Mouse (Mus musculus): Measurements from ENCODE around the gene Prkd2. TPM values are rescaled to one million over a fixed set of nuclear protein-coding genes. Genes with fewer than 3 reads are reported as not detected.

The Prkd2 gene
- polyA plus RNA-seq, 1 experiment from 2014 or later = 11.6 TPM

GRCm38 (mm10) chr7:16875326-16875725 is 32.6 kb downstream of the Prkd2 start:
- H3K9ac ChIP-seq (ENCODE audit: low read depth, low read length) = peak overlapping the region; percentile 90
- no peaks in the 10 kb centered on the region for H3K27me3 ChIP-seq (ENCODE audit: control insufficient read depth, insufficient read depth, low read length)
- peaks cover 16% of the 10 kb centered on the region for H3K4me1 ChIP-seq (ENCODE audit: control insufficient read depth, insufficient read depth, low read length)
- no peaks in the 10 kb centered on the region for H3K9me3 ChIP-seq (replicated peaks; ENCODE audit: control insufficient read depth, low read length)
- peak overlapping the region; percentile 82 for H3K4me3 ChIP-seq (ENCODE audit: low read depth, low read length)
- peak overlapping the region; percentile 86 for H3K27ac ChIP-seq (ENCODE audit: low read depth, low read length)
- peak overlapping the region; percentile 66 for H3K4me2 ChIP-seq
- ATAC-seq (replicated peaks; ENCODE audit: insufficient number of reproducible peaks, low FRiP score, low TSS enrichment) = no peak
- peaks cover under 1% of the 10 kb centered on the region; the same call in 1 of the 2 replicates for H3K36me3 ChIP-seq (ENCODE audit: control insufficient read depth, insufficient read depth, low read length)
- under 1% methylated on average over 33 of the region's 42 CpGs for WGBS (ENCODE audit: insufficient replicate concordance)

GRCm38 (mm10) chr7:16876006-16876405 is 33.3 kb downstream of the Prkd2 start:
- no peak for ATAC-seq (replicated peaks; ENCODE audit: insufficient number of reproducible peaks, low FRiP score, low TSS enrichment)
- H3K27me3 ChIP-seq (ENCODE audit: control insufficient read depth, insufficient read depth, low read length) = no peaks in the 10 kb centered on the region
- no peaks in the 10 kb centered on the region for H3K9me3 ChIP-seq (replicated peaks; ENCODE audit: control insufficient read depth, low read length)
- H3K4me1 ChIP-seq (ENCODE audit: control insufficient read depth, insufficient read depth, low read length) = peaks cover 23% of the 10 kb centered on the region
- H3K27ac ChIP-seq (ENCODE audit: low read depth, low read length) = peak overlapping the region; percentile 86
- H3K36me3 ChIP-seq (ENCODE audit: control insufficient read depth, insufficient read depth, low read length) = peaks cover under 1% of the 10 kb centered on the region
- WGBS (ENCODE audit: insufficient replicate concordance) = 3% methylated on average over 11 of the region's 11 CpGs
- peak overlapping the region; percentile 90 for H3K9ac ChIP-seq (ENCODE audit: low read depth, low read length)
- peak overlapping the region; percentile 66 for H3K4me2 ChIP-seq
- H3K4me3 ChIP-seq (ENCODE audit: low read depth, low read length) = peak overlapping the region; percentile 82

- Histone ChIP-seq H3K9ac (ENCODE audit: low read depth, low read length) (peak overlapping the region; percentile 90), H3K36me3 (ENCODE audit: control insufficient read depth, insufficient read depth, low read length) (peaks cover 6% of the 10 kb centered on the region), H3K27me3 (ENCODE audit: control insufficient read depth, insufficient read depth, low read length) (no peaks in the 10 kb centered on the region), H3K4me3 (ENCODE audit: low read depth, low read length) (peak overlapping the region; percentile 82), H3K27ac (ENCODE audit: low read depth, low read length) (peak overlapping the region; percentile 86), H3K4me1 (ENCODE audit: control insufficient read depth, insufficient read depth, low read length) (peaks cover 26% of the 10 kb centered on the region), H3K9me3 (replicated peaks; ENCODE audit: control insufficient read depth, low read length) (no peaks in the 10 kb centered on the region), H3K4me2 (peak overlapping the region; percentile 66)
- WGBS (ENCODE audit: insufficient replicate concordance) = 2% methylated on average over 13 of the region's 13 CpGs
- 0 out of 2 replicates have a peak, but pooled peaks have one; percentile 1 for ATAC-seq (replicated peaks; ENCODE audit: insufficient number of reproducible peaks, low FRiP score, low TSS enrichment)
Measured at GRCm38 (mm10) chr7:16876608-16877007, 33.9 kb downstream of the Prkd2 start.

GRCm38 (mm10) chr7:16877717-16878116 is 35.0 kb downstream of the Prkd2 start:
- ATAC-seq (replicated peaks; ENCODE audit: insufficient number of reproducible peaks, low FRiP score, low TSS enrichment) = no peak
- peaks cover 12% of the 10 kb centered on the region for H3K36me3 ChIP-seq (ENCODE audit: control insufficient read depth, insufficient read depth, low read length)
- peaks cover 32% of the 10 kb centered on the region for H3K4me1 ChIP-seq (ENCODE audit: control insufficient read depth, insufficient read depth, low read length)
- 0 out of 2 replicates have a peak, but pooled peaks cover 4% of the 10 kb centered on the region for H3K9me3 ChIP-seq (replicated peaks; ENCODE audit: control insufficient read depth, low read length)
- no peak overlapping the region for H3K4me3 ChIP-seq (ENCODE audit: low read depth, low read length)
- H3K27ac ChIP-seq (ENCODE audit: low read depth, low read length) = no peak overlapping the region
- no peak overlapping the region for H3K9ac ChIP-seq (ENCODE audit: low read depth, low read length)
- WGBS (ENCODE audit: insufficient replicate concordance) = 72% methylated on average over 3 of the region's 3 CpGs
- H3K4me2 ChIP-seq = no peak overlapping the region; the same call in 1 of the 2 replicates
- no peaks in the 10 kb centered on the region for H3K27me3 ChIP-seq (ENCODE audit: control insufficient read depth, insufficient read depth, low read length)

GRCm38 (mm10) chr7:16879796-16880547 is 37.3 kb downstream of the Prkd2 start:
- Histone ChIP-seq H3K27ac (ENCODE audit: low read depth, low read length) (peak overlapping the region; percentile 98), H3K4me2 (peak overlapping the region; percentile 38), H3K9ac (ENCODE audit: low read depth, low read length) (peak overlapping the region; percentile 67; the same call in 1 of the 2 replicates), H3K9me3 (replicated peaks; ENCODE audit: control insufficient read depth, low read length) (peaks cover 5% of the 10 kb centered on the region; the same call in 1 of the 2 replicates), H3K4me3 (ENCODE audit: low read depth, low read length) (peak overlapping the region; percentile 5; the same call in 1 of the 2 replicates), H3K4me1 (ENCODE audit: control insufficient read depth, insufficient read depth, low read length) (peaks cover 34% of the 10 kb centered on the region), H3K36me3 (ENCODE audit: control insufficient read depth, insufficient read depth, low read length) (peaks cover 26% of the 10 kb centered on the region), H3K27me3 (ENCODE audit: control insufficient read depth, insufficient read depth, low read length) (peaks cover 6% of the 10 kb centered on the region)
- peak; percentile 43; the same call in 1 of the 2 replicates for ATAC-seq (replicated peaks; ENCODE audit: insufficient number of reproducible peaks, low FRiP score, low TSS enrichment)
- whole genome bisulfite sequencing (ENCODE audit: insufficient replicate concordance) = 16% methylated on average over 9 of the region's 9 CpGs

GRCm38 (mm10) chr7:16880615-16881014 is 37.9 kb downstream of the Prkd2 start:
- Histone ChIP-seq H3K27me3 (ENCODE audit: control insufficient read depth, insufficient read depth, low read length) (peaks cover 11% of the 10 kb centered on the region), H3K36me3 (ENCODE audit: control insufficient read depth, insufficient read depth, low read length) (peaks cover 32% of the 10 kb centered on the region), H3K4me1 (ENCODE audit: control insufficient read depth, insufficient read depth, low read length) (peaks cover 34% of the 10 kb centered on the region), H3K9ac (ENCODE audit: low read depth, low read length) (peak overlapping the region; percentile 67; the same call in 1 of the 2 replicates), H3K27ac (ENCODE audit: low read depth, low read length) (peak overlapping the region; percentile 98), H3K4me2 (peak overlapping the region; percentile 38), H3K4me3 (ENCODE audit: low read depth, low read length) (no peak overlapping the region), H3K9me3 (replicated peaks; ENCODE audit: control insufficient read depth, low read length) (peaks cover 9% of the 10 kb centered on the region)
- no peak for ATAC-seq (replicated peaks; ENCODE audit: insufficient number of reproducible peaks, low FRiP score, low TSS enrichment)
- 23% methylated on average over 5 of the region's 5 CpGs for WGBS (ENCODE audit: insufficient replicate concordance)

- H3K27ac ChIP-seq (ENCODE audit: low read depth, low read length) = no peak overlapping the region; the same call in 1 of the 2 replicates
- H3K27me3 ChIP-seq (ENCODE audit: control insufficient read depth, insufficient read depth, low read length) = peaks cover 21% of the 10 kb centered on the region
- no peak overlapping the region for H3K4me2 ChIP-seq
- H3K9ac ChIP-seq (ENCODE audit: low read depth, low read length) = no peak overlapping the region
- H3K9me3 ChIP-seq (replicated peaks; ENCODE audit: control insufficient read depth, low read length) = peaks cover 14% of the 10 kb centered on the region
- ATAC-seq (replicated peaks; ENCODE audit: insufficient number of reproducible peaks, low FRiP score, low TSS enrichment) = no peak
- H3K4me1 ChIP-seq (ENCODE audit: control insufficient read depth, insufficient read depth, low read length) = peaks cover 26% of the 10 kb centered on the region
- 72% methylated on average over 6 of the region's 6 CpGs for WGBS (ENCODE audit: insufficient replicate concordance)
- no peak overlapping the region for H3K4me3 ChIP-seq (ENCODE audit: low read depth, low read length)
- H3K36me3 ChIP-seq (ENCODE audit: control insufficient read depth, insufficient read depth, low read length) = peaks cover 56% of the 10 kb centered on the region
Measured at GRCm38 (mm10) chr7:16883162-16883561, 40.5 kb downstream of the Prkd2 start.

GRCm38 (mm10) chr7:16884334-16884733 is 41.6 kb downstream of the Prkd2 start:
- no peak for ATAC-seq (replicated peaks; ENCODE audit: insufficient number of reproducible peaks, low FRiP score, low TSS enrichment)
- Histone ChIP-seq H3K9me3 (replicated peaks; ENCODE audit: control insufficient read depth, low read length) (peaks cover 14% of the 10 kb centered on the region), H3K4me3 (ENCODE audit: low read depth, low read length) (no peak overlapping the region), H3K27me3 (ENCODE audit: control insufficient read depth, insufficient read depth, low read length) (peaks cover 21% of the 10 kb centered on the region), H3K4me2 (no peak overlapping the region), H3K4me1 (ENCODE audit: control insufficient read depth, insufficient read depth, low read length) (peaks cover 26% of the 10 kb centered on the region), H3K9ac (ENCODE audit: low read depth, low read length) (no peak overlapping the region), H3K36me3 (ENCODE audit: control insufficient read depth, insufficient read depth, low read length) (peaks cover 56% of the 10 kb centered on the region), H3K27ac (ENCODE audit: low read depth, low read length) (no peak overlapping the region)
- 61% methylated on average over 4 of the region's 4 CpGs for WGBS (ENCODE audit: insufficient replicate concordance)

All from heart, embryonic 11.5 days (tissue).